Mouse (Mus musculus) left cerebral cortex, postnatal 10 days (tissue): ENCODE measurements around the gene Slc27a2. TPM values are rescaled to one million over a fixed set of nuclear protein-coding genes. Genes with fewer than 3 reads are reported as not detected.

Experiments
- total RNA-seq, 2 experiments: library from RNA; stranded (reverse); gene quantifications; 2 replicates each; pipeline ENCODE4 v1.2.3; 2021

Gene Slc27a2
- total RNA-seq, 2 experiments from 2014 or later: 2.6 to 4.2 TPM

Other genes with a start within 250 kb of the Slc27a2 start
- gene Atp8b4, start 51.7 kb upstream of the Slc27a2 start, total RNA-seq: not detected
- under 1 TPM; 0.41 to 0.54 TPM for gene Hdc, start 66.9 kb downstream of the Slc27a2 start, total RNA-seq
- gene Gabpb1, start 123.9 kb downstream of the Slc27a2 start, total RNA-seq: 10 to 100 TPM; 21.2 to 22.5 TPM
- gene Usp8, start 154.9 kb downstream of the Slc27a2 start, total RNA-seq: 10 to 100 TPM; 30.7 to 35.8 TPM
- gene Usp50, start 231.1 kb downstream of the Slc27a2 start, total RNA-seq: not detected